Mouse (Mus musculus) megakaryocyte, embryonic 14.5 days (primary cell): ENCODE measurements around the gene Col3a1.

Experiments
- FLI1 ChIP-seq: IDR thresholded peaks from 2 replicates; pipeline ENCODE4 v1.6.1; 2012; ENCODE audit warnings: low read length, inconsistent platforms, mixed read lengths
- GATA1 ChIP-seq: IDR thresholded peaks from 3 replicates; pipeline ENCODE4 v1.6.1; 2012; ENCODE audit warnings: mixed read lengths, low read length, inconsistent platforms, borderline replicate concordance

GRCm38 (mm10) chr1:45381866-45382265, 70.5 kb downstream of the Col3a1 start:
- TF ChIP-seq GATA1 (no peak), FLI1 (no peak)
